Mouse (Mus musculus) thymus, adult 2 months (tissue): ENCODE measurements around the gene Gm11444. TPM values are rescaled to one million over a fixed set of nuclear protein-coding genes. Genes with fewer than 3 reads are reported as not detected.

Experiments used
- DNase-seq: peaks from one replicate; pipeline ENCODE4 v3.0.0; 2021
- H3K27ac ChIP-seq: fragments of 200-500 bp; 2 replicates; pipeline ENCODE4 v1.5.1; 2012; ENCODE audit warnings: low read length, control low read depth; ENCODE audit not compliant: control insufficient read depth, insufficient read depth
- H3K27me3 ChIP-seq: fragments of 200-500 bp; 2 replicates; pipeline ENCODE4 v1.6.1; 2012; ENCODE audit warnings: mild to moderate bottlenecking, low read length, moderate library complexity, mixed read lengths; ENCODE audit not compliant: control insufficient read depth, insufficient read depth
- H3K36me3 ChIP-seq: fragments of 200-500 bp; 2 replicates; pipeline ENCODE4 v1.6.1; 2012; ENCODE audit warnings: mild to moderate bottlenecking, low read length, moderate library complexity; ENCODE audit not compliant: control insufficient read depth, insufficient read depth
- H3K4me1 ChIP-seq: fragments of 200-500 bp; replicated peaks from 2 replicates; pipeline ENCODE4 v1.6.1; 2012; ENCODE audit warnings: low read length; ENCODE audit not compliant: control insufficient read depth, insufficient read depth
- H3K4me3 ChIP-seq: fragments of 200-500 bp; 2 replicates; pipeline ENCODE4 v1.5.1; 2012; ENCODE audit warnings: mild to moderate bottlenecking, low read length, control low read depth, moderate library complexity; ENCODE audit not compliant: control insufficient read depth, insufficient read depth
- CTCF ChIP-seq: fragments of 200-500 bp; IDR thresholded peaks from 2 replicates; pipeline ENCODE4 v1.5.1; 2012; ENCODE audit warnings: mild to moderate bottlenecking, control low read depth, low read length, moderate library complexity, borderline replicate concordance; ENCODE audit not compliant: control insufficient read depth, poor library complexity, insufficient read depth; ENCODE audit errors: extremely low read depth
- POLR2A ChIP-seq: fragments of 200-500 bp; IDR thresholded peaks from 2 replicates; pipeline ENCODE4 v1.6.1; 2012; ENCODE audit warnings: mild to moderate bottlenecking, low read length, control low read depth, moderate library complexity; ENCODE audit not compliant: control insufficient read depth, poor library complexity, insufficient read depth; ENCODE audit errors: extremely low read depth
- WGBS: fragments of 180-500 bp; shearing (Covaris S2); methylation state at CpG from one replicate; pipeline ENCODE4 v1.1.7; 2018; 5-methylcytosine and 5-hydroxymethylcytosine counted together
- polyA plus RNA-seq: library from polyadenylated mRNA; depleted of rRNA; stranded (reverse); fragments of >200 nt; gene quantifications from 2 replicates; pipeline ENCODE4 v1.2.3, GENCODE M21; 2012

Gm11444 gene
- polyA plus RNA-seq, 1 experiment, result not detected

DNA sequence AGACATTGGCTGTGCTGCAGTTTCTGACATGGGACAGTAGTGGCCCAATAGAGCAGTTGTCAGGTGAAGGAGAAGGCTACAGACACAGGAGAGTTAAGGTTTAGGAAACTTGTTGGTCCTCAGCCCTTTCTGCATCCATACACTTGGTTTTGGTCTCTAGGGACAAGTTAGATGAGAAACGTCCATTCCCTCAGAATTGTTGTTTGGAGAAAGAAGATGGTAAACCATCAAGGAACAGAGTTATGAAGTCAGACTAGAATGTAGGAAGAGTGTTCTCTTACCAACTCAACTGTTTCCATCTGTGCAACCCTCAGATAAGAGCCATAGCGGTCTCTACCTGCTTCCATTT lies 41.5 kb upstream of the Gm11444 start:
- H3K36me3 ChIP-seq, result no peaks in the 10 kb centered on the region
- no peak overlapping the region for H3K4me3 ChIP-seq
- H3K27ac ChIP-seq, result no peak overlapping the region
- no peak for DNase-seq
- 6% methylated on average over 2 of the region's 2 CpGs for WGBS
- no peaks in the 10 kb centered on the region for H3K4me1 ChIP-seq
- TF ChIP-seq CTCF, result no peak
- no peak for TF ChIP-seq POLR2A
- H3K27me3 ChIP-seq, result peaks cover 53% of the 10 kb centered on the region

DNA sequence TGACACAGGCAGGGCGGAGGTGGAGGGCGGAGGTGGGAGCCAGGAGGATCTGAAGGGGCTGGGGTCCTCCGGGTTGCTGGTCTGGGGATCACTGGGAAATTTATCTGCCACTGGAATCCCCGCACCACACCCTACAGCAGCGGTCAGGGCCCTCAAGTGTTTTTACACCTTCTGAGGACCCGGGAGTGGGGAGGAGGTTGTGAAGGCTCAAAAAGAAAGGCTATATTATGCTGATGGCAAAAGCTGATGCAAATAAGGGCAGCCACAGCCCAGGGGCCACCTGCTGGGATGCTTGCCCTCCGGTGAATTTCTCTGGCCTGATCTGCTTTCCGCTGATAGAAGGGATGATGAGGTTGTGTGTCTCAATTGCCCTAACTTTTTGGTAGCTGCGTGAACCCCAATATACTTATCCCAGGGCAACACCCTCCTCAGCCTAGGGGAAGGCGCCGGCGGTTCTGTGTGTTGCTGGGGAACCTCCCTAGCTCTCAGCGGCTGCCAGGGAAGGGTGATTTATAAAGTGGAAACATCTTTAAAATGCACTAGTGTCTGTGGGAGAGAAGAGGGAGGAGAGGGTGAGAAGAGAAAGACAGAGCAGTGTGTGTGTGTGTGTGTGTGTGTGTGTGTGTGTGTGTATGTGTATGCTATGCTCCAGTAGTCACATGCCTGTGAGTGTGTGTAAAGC lies 41.0 kb upstream of the Gm11444 start:
- Histone ChIP-seq H3K4me3 (no peak overlapping the region), H3K36me3 (no peaks in the 10 kb centered on the region), H3K4me1 (no peaks in the 10 kb centered on the region), H3K27ac (no peak overlapping the region), H3K27me3 (peaks cover 55% of the 10 kb centered on the region)
- TF ChIP-seq POLR2A (no peak), CTCF (no peak)
- no peak for DNase-seq
- 20% methylated on average over 13 of the region's 13 CpGs for WGBS

GRCm38 (mm10) chr11:85890563-85890845 lies 40.4 kb upstream of the Gm11444 start:
- Histone ChIP-seq H3K4me1 (no peaks in the 10 kb centered on the region), H3K36me3 (no peaks in the 10 kb centered on the region), H3K27ac (no peak overlapping the region), H3K27me3 (peaks cover 51% of the 10 kb centered on the region), H3K4me3 (no peak overlapping the region)
- 17% methylated on average over 13 of the region's 13 CpGs for WGBS
- no peak for TF ChIP-seq CTCF
- TF ChIP-seq POLR2A, result no peak
- no peak for DNase-seq

- WGBS, result 13% methylated on average over 47 of the region's 47 CpGs
- H3K27ac ChIP-seq, result no peak overlapping the region
- H3K27me3 ChIP-seq, result peaks cover 51% of the 10 kb centered on the region
- DNase-seq, result no peak
- H3K36me3 ChIP-seq, result no peaks in the 10 kb centered on the region
- TF ChIP-seq CTCF (no peak), POLR2A (no peak)
- H3K4me3 ChIP-seq, result no peak overlapping the region
- no peaks in the 10 kb centered on the region for H3K4me1 ChIP-seq
Measured at GRCm38 (mm10) chr11:85889730-85890562, 39.8 kb upstream of the Gm11444 start.

DNA sequence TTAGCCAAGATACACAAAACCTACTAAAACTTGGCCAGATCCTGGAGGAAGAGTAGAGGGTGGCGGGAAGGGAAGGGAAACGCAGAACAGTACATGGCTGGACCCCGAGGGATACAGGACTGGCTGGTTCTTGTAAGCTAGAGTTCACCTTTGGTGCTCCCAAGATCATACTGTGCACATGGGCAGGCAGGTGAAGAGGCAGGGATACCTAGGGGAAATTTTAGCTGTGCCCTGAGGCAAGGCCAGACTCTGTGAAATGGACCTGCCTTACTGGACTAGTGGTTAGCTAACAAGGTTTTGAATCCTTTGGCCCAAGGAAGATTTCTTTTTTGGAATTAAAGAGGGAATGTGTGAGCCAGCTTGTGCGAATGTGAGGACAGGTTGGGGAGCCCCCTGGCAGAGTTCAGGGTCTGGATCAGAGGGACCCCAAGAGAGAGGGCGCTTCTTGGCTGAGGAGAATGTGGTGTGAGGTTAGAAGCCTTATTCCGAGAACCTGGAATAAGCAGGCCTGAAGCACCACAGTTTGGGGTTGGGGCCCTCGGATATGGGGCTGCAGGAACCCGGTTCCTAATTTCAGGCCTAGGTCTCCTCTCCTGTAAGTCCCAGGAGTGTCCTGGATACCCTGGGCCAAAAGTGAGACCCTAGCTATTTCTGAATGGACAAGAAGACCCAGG lies 39.1 kb upstream of the Gm11444 start:
- H3K4me3 ChIP-seq, result no peak overlapping the region
- WGBS, result 62% methylated on average over 8 of the region's 8 CpGs

DNA sequence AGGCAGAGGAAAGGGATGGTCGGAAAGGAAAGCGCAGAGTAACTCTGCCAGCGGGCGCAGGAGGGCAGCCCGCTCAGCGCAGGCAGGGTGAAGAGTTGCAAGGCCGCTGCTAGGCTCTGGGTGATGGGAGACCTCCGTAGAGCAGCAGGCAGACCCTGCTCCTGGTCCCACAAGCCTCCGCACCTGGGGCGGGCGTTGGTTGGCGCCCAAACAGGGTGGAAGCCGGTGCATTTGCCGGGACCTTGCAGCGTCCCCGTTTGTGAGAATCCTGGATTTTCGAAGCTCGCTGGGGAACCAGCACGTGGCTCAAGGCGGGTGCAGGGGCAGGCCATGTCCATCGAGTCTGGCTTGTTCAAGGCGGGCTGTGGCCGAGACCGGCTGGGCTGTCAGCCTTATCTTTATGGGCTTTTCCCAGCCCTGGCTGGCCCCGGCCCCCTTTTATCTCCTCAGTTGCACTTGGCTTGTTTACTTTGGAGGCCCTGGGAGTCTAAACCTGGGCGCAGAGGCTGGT lies 38.4 kb upstream of the Gm11444 start:
- H3K27me3 ChIP-seq, result peaks cover 51% of the 10 kb centered on the region

More for the DNA sequence above, 39.1 kb upstream of the Gm11444 start:
- no peaks in the 10 kb centered on the region for H3K36me3 ChIP-seq
- H3K27me3 ChIP-seq, result peaks cover 51% of the 10 kb centered on the region
- no peak for TF ChIP-seq POLR2A
- no peak for TF ChIP-seq CTCF
- no peak for DNase-seq
- H3K27ac ChIP-seq, result no peak overlapping the region
- H3K4me1 ChIP-seq, result no peaks in the 10 kb centered on the region

DNA sequence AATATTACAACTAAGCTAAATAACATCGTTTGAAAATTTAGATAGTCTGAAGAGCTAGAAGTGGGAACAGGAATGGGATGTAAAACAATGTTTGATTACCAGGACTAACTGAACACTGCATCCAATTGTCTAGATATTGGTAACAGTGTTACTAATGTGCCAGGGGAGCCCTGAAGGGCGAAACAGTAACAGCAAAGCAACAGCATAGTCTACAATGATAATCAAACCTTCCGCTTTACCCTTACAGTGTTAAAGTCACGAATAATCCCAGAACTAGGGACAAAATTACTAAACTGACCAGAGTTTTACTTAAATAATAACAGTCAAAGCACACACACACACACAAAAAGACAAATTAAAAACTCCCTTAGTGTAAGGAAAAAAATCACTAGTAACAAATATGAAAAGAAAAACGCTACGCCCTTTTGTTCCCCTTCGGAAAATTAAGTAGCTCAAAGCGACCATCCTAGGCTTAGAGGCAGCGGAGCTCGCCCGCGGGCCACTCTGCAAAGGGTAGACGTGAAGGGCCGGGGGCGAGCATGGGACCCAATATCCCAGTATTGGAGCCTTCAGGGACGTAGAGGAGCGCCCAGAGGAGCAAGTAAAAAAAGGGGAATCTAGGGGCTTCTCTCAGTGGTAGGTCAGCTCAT lies 37.8 kb upstream of the Gm11444 start:
- no peak overlapping the region for H3K4me3 ChIP-seq
- DNase-seq, result no peak
- H3K27me3 ChIP-seq, result peaks cover 49% of the 10 kb centered on the region
- 11% methylated on average over 17 of the region's 17 CpGs for WGBS
- H3K4me1 ChIP-seq, result no peaks in the 10 kb centered on the region
- H3K36me3 ChIP-seq, result no peaks in the 10 kb centered on the region
- TF ChIP-seq POLR2A (no peak), CTCF (no peak)
- H3K27ac ChIP-seq, result no peak overlapping the region

More for the DNA sequence above, 38.4 kb upstream of the Gm11444 start:
- WGBS, result 14% methylated on average over 26 of the region's 26 CpGs
- TF ChIP-seq POLR2A (no peak), CTCF (no peak)
- DNase-seq, result no peak
- Histone ChIP-seq H3K4me1 (no peaks in the 10 kb centered on the region), H3K4me3 (no peak overlapping the region), H3K27ac (no peak overlapping the region), H3K36me3 (no peaks in the 10 kb centered on the region)
